Comparison of ENCODE assay signal across 8 mouse cellular contexts in genomic region chr10:22159131-22159561, GRCm38 (mm10). TPM values are rescaled to one million over a fixed set of nuclear protein-coding genes. Genes with fewer than 3 reads are reported as not detected.
DNase-seq lines count a peak whose midpoint lies in the region; ATAC-seq and TF ChIP-seq lines count a peak whose summit lies in the region.
"Had no signal": no experiment of that assay in that cellular context is flagged by ENCODE, and none has a peak within 500 bp of the region (broad histone marks: within the 10 kb centered on the region; RNA-seq: fewer than 3 reads in every experiment).

No protein-coding gene starts in this region.

- H3K4me3 ChIP-seq in lung, embryonic 16.5 days (ENCODE audit: low read length) = peak overlapping the region; percentile 49
- no peak overlapping the region; the same call in 1 of the 2 replicates for H3K4me3 ChIP-seq in embryonic facial prominence, embryonic 11.5 days (ENCODE audit: low read depth, low read length)
- H3K4me3 ChIP-seq in limb, embryonic 10.5 days = peak overlapping the region; percentile 52
- peak overlapping the region; percentile 47 for H3K4me3 ChIP-seq in small intestine, adult 2 months (ENCODE audit: low read depth, low read length)

- no peak for TF ChIP-seq POLR2A in small intestine, adult 2 months (IDR thresholded peaks at IDR 0.05; ENCODE audit: low read depth, low read length)

- H3K4me2 ChIP-seq in lung, embryonic 16.5 days (ENCODE audit: low read depth, low read length) = peak overlapping the region; percentile 67
- H3K4me2 ChIP-seq in embryonic facial prominence, embryonic 11.5 days (ENCODE audit: low read depth, low read length) = no peak overlapping the region; the same call in 1 of the 2 replicates

- H3K27me3 ChIP-seq in lung, embryonic 16.5 days (ENCODE audit: control insufficient read depth, insufficient read depth, low read depth, low read length) = peaks cover 36% of the 10 kb centered on the region
- peaks cover 42% of the 10 kb centered on the region for H3K27me3 ChIP-seq in embryonic facial prominence, embryonic 11.5 days (ENCODE audit: control insufficient read depth, insufficient read depth, low read length)
- peaks cover 83% of the 10 kb centered on the region for H3K27me3 ChIP-seq in limb, embryonic 10.5 days (ENCODE audit: low read depth, poor library complexity, severe bottlenecking)
- peaks cover 40% of the 10 kb centered on the region for H3K27me3 ChIP-seq in small intestine, adult 2 months (ENCODE audit: control insufficient read depth, insufficient read depth, low read length)

- ATAC-seq in lung, embryonic 16.5 days (ENCODE audit: low read depth) = peak; percentile 48
- ATAC-seq in embryonic facial prominence, embryonic 11.5 days (replicated peaks; ENCODE audit: insufficient number of reproducible peaks, low FRiP score, low TSS enrichment, low read depth) = no peak

- no peaks in the 10 kb centered on the region for H3K36me3 ChIP-seq in lung, embryonic 16.5 days (ENCODE audit: control insufficient read depth, insufficient read depth, low read length)
- no peaks in the 10 kb centered on the region for H3K36me3 ChIP-seq in embryonic facial prominence, embryonic 11.5 days (replicated peaks; ENCODE audit: control insufficient read depth, insufficient read depth, low read depth, low read length)
- no peaks in the 10 kb centered on the region for H3K36me3 ChIP-seq in limb, embryonic 10.5 days
- no peaks in the 10 kb centered on the region for H3K36me3 ChIP-seq in small intestine, adult 2 months (ENCODE audit: control insufficient read depth, insufficient read depth, low read length)

- H3K4me1 ChIP-seq in lung, embryonic 16.5 days (replicated peaks; ENCODE audit: control insufficient read depth, insufficient read depth, low read length) = peaks cover 3% of the 10 kb centered on the region; the same call in 1 of the 2 replicates
- no peaks in the 10 kb centered on the region for H3K4me1 ChIP-seq in embryonic facial prominence, embryonic 11.5 days (ENCODE audit: control insufficient read depth, insufficient read depth, low read length)
- H3K4me1 ChIP-seq in limb, embryonic 10.5 days = peaks cover 14% of the 10 kb centered on the region
- H3K4me1 ChIP-seq in small intestine, adult 2 months (ENCODE audit: control insufficient read depth, insufficient read depth, insufficient read length, low read length) = peaks cover 2% of the 10 kb centered on the region; the same call in 1 of the 2 replicates

- H3K9ac ChIP-seq in lung, embryonic 16.5 days (ENCODE audit: low read length) = 0 out of 2 replicates have a peak overlapping the region, but pooled peaks have one; percentile 15
- no peak overlapping the region for H3K9ac ChIP-seq in embryonic facial prominence, embryonic 11.5 days (replicated peaks; ENCODE audit: low read length)

- DNase-seq in lung, postnatal 14 days = no peak
- DNase-seq in embryonic facial prominence, embryonic 11.5 days (ENCODE audit: low spot score) = peak; percentile 11
- peak; percentile 51 for DNase-seq in limb, embryonic 10.5 days (ENCODE audit: low spot score)
- no peak for DNase-seq in layer of hippocampus, postnatal 25 days (ENCODE audit: extremely low spot score in 1 of 2, low spot score in 1 of 2)
- no peak for DNase-seq in kidney, postnatal 10 days

- TF ChIP-seq CTCF in small intestine, adult 2 months (IDR thresholded peaks at IDR 0.05; ENCODE audit: extremely low read depth, insufficient read length, insufficient replicate concordance, low read depth, low read length) = no peak

- no peak overlapping the region for H3K27ac ChIP-seq in lung, embryonic 16.5 days (ENCODE audit: low read length)
- H3K27ac ChIP-seq in embryonic facial prominence, embryonic 11.5 days (replicated peaks; ENCODE audit: low read depth, low read length) = no peak overlapping the region
- no peak overlapping the region for H3K27ac ChIP-seq in limb, embryonic 10.5 days
- H3K27ac ChIP-seq in small intestine, adult 2 months (ENCODE audit: insufficient read depth, low read depth, low read length) = no peak overlapping the region

- H3K9me3 ChIP-seq in lung, embryonic 16.5 days (ENCODE audit: control insufficient read depth, low read length) = no peaks in the 10 kb centered on the region
- no peaks in the 10 kb centered on the region for H3K9me3 ChIP-seq in embryonic facial prominence, embryonic 11.5 days (replicated peaks; ENCODE audit: control insufficient read depth, low read length)
- no peaks in the 10 kb centered on the region for H3K9me3 ChIP-seq in limb, embryonic 10.5 days (replicated peaks)

- under 1% methylated on average over 24 of the region's 24 CpGs for WGBS in lung, embryonic 16.5 days
- under 1% methylated on average over 24 of the region's 24 CpGs for WGBS in embryonic facial prominence, embryonic 11.5 days
- WGBS in limb, embryonic 10.5 days = under 1% methylated on average over 24 of the region's 24 CpGs
- 3% methylated on average over 24 of the region's 24 CpGs for WGBS in small intestine, adult 2 months

RNA-seq across cellular contexts. Expression of gene H60b, which starts 0.8 kb away (rescaled TPM):
- polyA plus RNA-seq in lung, embryonic 16.5 days (2015; fragmentation: Nextera tagmentation; extraction: Ambion mirVana) = 0.99 and 1.6 TPM in 2 replicates
- polyA plus RNA-seq in embryonic facial prominence, embryonic 11.5 days (2014; fragmentation: Nextera tagmentation; extraction: Ambion mirVana) = 0.32 and 0.42 TPM in 2 replicates
- 0.35 TPM in 1 of 2 replicates, not detected in the other for polyA plus RNA-seq in limb, embryonic 10.5 days (2016; fragmentation: Nextera tagmentation; extraction: Ambion mirVana)
- polyA plus RNA-seq in small intestine, adult 2 months (2012; rRNA removed) = not detected in 2 replicates
- total RNA-seq in layer of hippocampus, postnatal 25 days (2021) = not detected
- total RNA-seq: heart, postnatal 10 days had no signal

RNA-seq across cellular contexts. Expression of gene Raet1e, which starts 0.8 kb away (rescaled TPM):
- 9.0 and 10.8 TPM in 2 replicates for polyA plus RNA-seq in lung, embryonic 16.5 days (2015; fragmentation: Nextera tagmentation; extraction: Ambion mirVana)
- polyA plus RNA-seq in embryonic facial prominence, embryonic 11.5 days (2014; fragmentation: Nextera tagmentation; extraction: Ambion mirVana) = 11.3 and 13.6 TPM in 2 replicates
- polyA plus RNA-seq in limb, embryonic 10.5 days (2016; fragmentation: Nextera tagmentation; extraction: Ambion mirVana) = 12.6 and 12.8 TPM in 2 replicates
- polyA plus RNA-seq in small intestine, adult 2 months (2012; rRNA removed) = 0.37 and 0.44 TPM in 2 replicates
- not detected for total RNA-seq in layer of hippocampus, postnatal 25 days (2021)

RNA-seq across cellular contexts. Expression of gene E030030I06Rik, which starts 10.1 kb away (rescaled TPM):
- polyA plus RNA-seq in lung, embryonic 16.5 days (2015; fragmentation: Nextera tagmentation; extraction: Ambion mirVana) = 24.5 and 31.4 TPM in 2 replicates
- polyA plus RNA-seq in embryonic facial prominence, embryonic 11.5 days (2014; fragmentation: Nextera tagmentation; extraction: Ambion mirVana) = 17.6 and 19.6 TPM in 2 replicates
- 16.0 and 18.7 TPM in 2 replicates for polyA plus RNA-seq in limb, embryonic 10.5 days (2016; fragmentation: Nextera tagmentation; extraction: Ambion mirVana)
- polyA plus RNA-seq in small intestine, adult 2 months (2012; rRNA removed) = 2.9 and 4.4 TPM in 2 replicates
- under 1 TPM in 1 of 2 experiments, not detected in 1; 0.31 TPM for total RNA-seq in layer of hippocampus, postnatal 25 days (2021)

Comparison
In these comparisons a context has a peak if more than half of its experiments do, and no peak if none do; other contexts are left out.
1. DNase-seq: peak in embryonic facial prominence, embryonic 11.5 days (single experiment) and limb, embryonic 10.5 days (single experiment); none in lung, postnatal 14 days (single experiment), layer of hippocampus, postnatal 25 days (0 of 2) and kidney, postnatal 10 days (single experiment).